Comparison of ENCODE assay signal across 19 mouse cellular contexts in genomic region chr10:93606326-93606725, GRCm38 (mm10). TPM values are rescaled to one million over a fixed set of nuclear protein-coding genes. Genes with fewer than 3 reads are reported as not detected.
DNase-seq lines count a peak whose midpoint lies in the region.
"Had no signal": no experiment of that assay in that cellular context is flagged by ENCODE, and none has a peak within 500 bp of the region (broad histone marks: within the 10 kb centered on the region; RNA-seq: fewer than 3 reads in every experiment).

No protein-coding gene starts in this region.

- peak; percentile 68 for DNase-seq in heart, adult 11 months
- no peak for DNase-seq in heart, postnatal 25 days (ENCODE audit: low spot score)
- peak; percentile 0 for DNase-seq in retina, embryonic 14.5 days (ENCODE audit: low spot score)
- no peak for DNase-seq in retina, postnatal 1 day
- DNase-seq in adipocyte (ENCODE audit: low spot score): peak; percentile 1
- no peak for DNase-seq in adrenal gland, postnatal 10 days
- DNase-seq: adrenal gland, adult 2 months; adrenal gland, postnatal 25 days; B cell, adult 2 months; cerebellum, adult 11-12 months; cerebellum, adult 8-10 months; cerebellum, postnatal 10 days; cerebellum, postnatal 36 days; embryo, embryonic 11 days; gastrocnemius, postnatal 25 days; heart, adult 2 months; heart, postnatal 14 days had no signal

- intact Hi-C loops in heart, postnatal 25 days (cut with DNase I): no loop called here

RNA-seq across cellular contexts. Expression of gene Snrpf, which starts 16.8 kb away (rescaled TPM):
- total RNA-seq in heart, postnatal 25 days (2021): 10 to 100 TPM; 10.8 to 12.5 TPM
- 10 to 100 TPM; 19.0 to 21.0 TPM for total RNA-seq in adrenal gland, postnatal 10 days (2021)

RNA-seq across cellular contexts. Expression of gene Ntn4, which starts 34.2 kb away (rescaled TPM):
- 10 to 100 TPM; 12.2 to 14.1 TPM for total RNA-seq in heart, postnatal 25 days (2021)
- total RNA-seq in adrenal gland, postnatal 10 days (2021): 1 to 10 TPM; 7.1 to 9.5 TPM
- total RNA-seq: CH12.LX, MEL had no signal

Comparison
In these comparisons a context has a peak if more than half of its experiments do, and no peak if none do; other contexts are left out.
1. DNase-seq: peak in heart, adult 11 months (single experiment), retina, embryonic 14.5 days (single experiment) and adipocyte (single experiment); none in heart, postnatal 25 days (single experiment), retina, postnatal 1 day (single experiment) and adrenal gland, postnatal 10 days (single experiment).